Comparison of ENCODE assay signal across 8 mouse cellular contexts in genomic region chr12:69583270-69583629, GRCm38 (mm10). TPM values are rescaled to one million over a fixed set of nuclear protein-coding genes. Genes with fewer than 3 reads are reported as not detected.
DNase-seq lines count a peak whose midpoint lies in the region; ATAC-seq and TF ChIP-seq lines count a peak whose summit lies in the region.

No protein-coding gene starts in this region.

- TF ChIP-seq EP300 in stomach, postnatal 0 days (optimal IDR thresholded peaks at IDR 0.05): no peak

- no peak for TF ChIP-seq POLR2A in cerebellum, adult 2 months (IDR thresholded peaks at IDR 0.05; ENCODE audit: borderline replicate concordance, insufficient read depth, low read length)
- TF ChIP-seq POLR2A in spleen, adult 2 months (IDR thresholded peaks at IDR 0.05; ENCODE audit: low read depth, low read length): no peak

- H3K9ac ChIP-seq in limb, embryonic 15.5 days: peak overlapping the region; percentile 74; the same call in 1 of the 2 replicates
- H3K9ac ChIP-seq in stomach, postnatal 0 days (ENCODE audit: low read length): no peak overlapping the region

- 19% methylated on average over 5 of the region's 5 CpGs for WGBS in cerebellum, adult 2 months
- 40% methylated on average over 5 of the region's 5 CpGs for WGBS in spleen, adult 2 months
- 48% methylated on average over 5 of the region's 5 CpGs for WGBS in limb, embryonic 15.5 days
- 46% methylated on average over 5 of the region's 5 CpGs for WGBS in stomach, postnatal 0 days

- H3K36me3 ChIP-seq in spleen, adult 2 months (ENCODE audit: control insufficient read depth, insufficient read depth, low read length): peaks cover 22% of the 10 kb centered on the region
- H3K36me3 ChIP-seq in limb, embryonic 15.5 days: peaks cover 41% of the 10 kb centered on the region
- peaks cover 4% of the 10 kb centered on the region for H3K36me3 ChIP-seq in stomach, postnatal 0 days (ENCODE audit: control insufficient read depth, insufficient read depth, low read length)

- peak overlapping the region; percentile 52 for H3K4me2 ChIP-seq in limb, embryonic 15.5 days
- peak overlapping the region; percentile 76 for H3K4me2 ChIP-seq in stomach, postnatal 0 days (replicated peaks; ENCODE audit: low read depth)

- no peaks in the 10 kb centered on the region for H3K27me3 ChIP-seq in cerebellum, adult 2 months (ENCODE audit: control insufficient read depth, insufficient read depth, low read length)
- H3K27me3 ChIP-seq in spleen, adult 2 months (ENCODE audit: control insufficient read depth, insufficient read depth, low read length): no peaks in the 10 kb centered on the region
- H3K27me3 ChIP-seq in limb, embryonic 15.5 days: no peaks in the 10 kb centered on the region
- no peaks in the 10 kb centered on the region for H3K27me3 ChIP-seq in stomach, postnatal 0 days (ENCODE audit: control insufficient read depth, insufficient read depth, low read length)

- no peak for TF ChIP-seq CTCF in cerebellum, adult 2 months (IDR thresholded peaks at IDR 0.05; ENCODE audit: borderline replicate concordance, insufficient read depth, low read depth, low read length)
- TF ChIP-seq CTCF in spleen, adult 2 months (IDR thresholded peaks at IDR 0.05; ENCODE audit: extremely low read depth, insufficient read depth, insufficient read length, insufficient replicate concordance): no peak
- no peak for TF ChIP-seq CTCF in stomach, postnatal 0 days (IDR thresholded peaks at IDR 0.05; ENCODE audit: low read depth)

- peak overlapping the region; percentile 45; the same call in 1 of the 2 replicates for H3K27ac ChIP-seq in cerebellum, adult 2 months (ENCODE audit: insufficient read depth, low read length)
- peak overlapping the region; percentile 81 for H3K27ac ChIP-seq in spleen, adult 2 months (ENCODE audit: insufficient read depth, low read length)
- H3K27ac ChIP-seq in limb, embryonic 15.5 days: peak overlapping the region; percentile 78
- peak overlapping the region; percentile 71 for H3K27ac ChIP-seq in stomach, postnatal 0 days (replicated peaks)

- ATAC-seq in limb, embryonic 15.5 days (ENCODE audit: insufficient number of reproducible peaks, low FRiP score, low TSS enrichment, low read depth): no peak
- ATAC-seq in stomach, postnatal 0 days (ENCODE audit: low FRiP score, low TSS enrichment): peak; percentile 31; the same call in 1 of the 2 replicates

- no peak for DNase-seq in cerebellum, adult 2 months
- DNase-seq in cerebellum, adult 11 months: no peak
- DNase-seq in spleen, adult 2 months (ENCODE audit: low read depth in 1 of 2, low spot score in 2 of 2): no peak
- no peak for DNase-seq in spleen, postnatal 14 days (ENCODE audit: low spot score in 2 of 2)
- no peak for DNase-seq in stomach, postnatal 0 days (ENCODE audit: low spot score)
- DNase-seq in thymus, postnatal 0 days (ENCODE audit: low spot score): no peak
- DNase-seq in right cerebral cortex, postnatal 25 days: no peak

- H3K4me1 ChIP-seq in cerebellum, adult 2 months (ENCODE audit: control insufficient read depth, insufficient read depth, low read length): 0 out of 2 replicates have a peak, but pooled peaks cover 3% of the 10 kb centered on the region
- H3K4me1 ChIP-seq in spleen, adult 2 months (ENCODE audit: control insufficient read depth, insufficient read depth, insufficient read length): peaks cover 2% of the 10 kb centered on the region; the same call in 1 of the 2 replicates
- H3K4me1 ChIP-seq in limb, embryonic 15.5 days: peaks cover 8% of the 10 kb centered on the region
- no peaks in the 10 kb centered on the region for H3K4me1 ChIP-seq in stomach, postnatal 0 days (replicated peaks; ENCODE audit: control insufficient read depth, insufficient read depth)

- peak overlapping the region; percentile 88 for H3K4me3 ChIP-seq in cerebellum, adult 2 months (replicated peaks; ENCODE audit: insufficient read depth, low read depth, low read length)
- H3K4me3 ChIP-seq in spleen, adult 2 months (ENCODE audit: extremely low read depth, insufficient read depth, insufficient read length): peak overlapping the region; percentile 95; the same call in 1 of the 2 replicates
- H3K4me3 ChIP-seq in limb, embryonic 15.5 days: peak overlapping the region; percentile 68
- H3K4me3 ChIP-seq in stomach, postnatal 0 days (ENCODE audit: low read depth, low read length): peak overlapping the region; percentile 90

- H3K9me3 ChIP-seq in limb, embryonic 15.5 days: no peaks in the 10 kb centered on the region
- no peaks in the 10 kb centered on the region for H3K9me3 ChIP-seq in stomach, postnatal 0 days (ENCODE audit: control insufficient read depth, low read length)

RNA-seq across cellular contexts. Expression of gene Vcpkmt, which starts 0.4 kb away (rescaled TPM):
- 29.4 and 30.0 TPM in 2 replicates for polyA plus RNA-seq in cerebellum, adult 2 months (2012; rRNA removed)
- polyA plus RNA-seq in spleen, adult 2 months (2012; rRNA removed): 5.9 and 10.3 TPM in 2 replicates
- polyA plus RNA-seq in limb, embryonic 15.5 days (2015; fragmentation: Nextera tagmentation; extraction: Ambion mirVana): 29.4 TPM in 2 replicates
- 24.4 and 24.7 TPM in 2 replicates for polyA plus RNA-seq in stomach, postnatal 0 days (2015; fragmentation: Nextera tagmentation; extraction: Ambion mirVana)
- 29.6 and 29.9 TPM in 2 replicates for polyA plus RNA-seq in thymus, postnatal 0 days (2015; fragmentation: Nextera tagmentation; extraction: Ambion mirVana)
